Mouse (Mus musculus) spleen, adult 2 months (tissue): ENCODE results near the gene Mrpl45.

Experiments used
- CTCF ChIP-seq: fragments of 200-500 bp; IDR thresholded peaks from 2 replicates; pipeline ENCODE4 v1.5.1; 2011; ENCODE audit warnings: mild to moderate bottlenecking, inconsistent platforms; ENCODE audit not compliant: insufficient read depth, insufficient read length, insufficient replicate concordance; ENCODE audit errors: extremely low read depth
- POLR2A ChIP-seq: fragments of 200-500 bp; IDR thresholded peaks from 2 replicates; pipeline ENCODE4 v1.6.1; 2011; ENCODE audit warnings: low read depth, low read length, inconsistent platforms

DNA sequence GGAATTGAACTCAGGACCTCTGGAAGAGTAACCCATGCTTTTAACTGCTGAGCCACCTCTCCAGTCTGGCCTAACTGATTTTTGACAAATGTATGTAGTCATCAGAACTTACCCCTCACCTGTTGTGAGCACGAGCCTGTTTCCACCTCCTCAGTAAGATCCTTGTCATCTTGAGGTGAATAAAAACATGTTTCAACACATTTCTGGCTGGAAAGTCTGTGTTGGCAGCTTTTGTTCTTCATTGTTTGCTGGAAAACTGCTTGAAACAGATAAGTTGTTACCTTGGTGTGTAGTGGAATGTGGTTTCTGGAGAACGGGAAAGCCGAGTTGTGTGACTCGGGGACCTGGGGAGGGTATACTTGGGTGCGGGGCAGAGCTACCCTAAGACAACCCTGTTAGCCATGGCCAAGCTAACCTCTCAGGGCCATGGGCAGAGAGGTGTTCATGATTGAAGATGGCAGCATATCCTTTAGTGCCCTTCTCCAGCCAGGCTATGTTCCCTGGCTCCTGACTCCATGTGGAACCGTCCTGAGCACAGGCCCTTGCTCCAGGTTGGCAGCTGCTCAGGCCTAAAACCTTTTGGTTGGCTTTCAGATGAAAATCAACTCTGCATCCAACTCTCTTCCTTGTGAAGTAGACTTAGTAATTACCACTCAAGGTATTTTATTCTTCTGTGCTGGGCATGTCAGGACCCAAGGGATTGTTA is 56.8 kb downstream of the Mrpl45 start:
- TF ChIP-seq POLR2A = no peak
- no peak for TF ChIP-seq CTCF
